Comparison of ENCODE assay signal across 9 mouse cellular contexts in the genomic region with DNA sequence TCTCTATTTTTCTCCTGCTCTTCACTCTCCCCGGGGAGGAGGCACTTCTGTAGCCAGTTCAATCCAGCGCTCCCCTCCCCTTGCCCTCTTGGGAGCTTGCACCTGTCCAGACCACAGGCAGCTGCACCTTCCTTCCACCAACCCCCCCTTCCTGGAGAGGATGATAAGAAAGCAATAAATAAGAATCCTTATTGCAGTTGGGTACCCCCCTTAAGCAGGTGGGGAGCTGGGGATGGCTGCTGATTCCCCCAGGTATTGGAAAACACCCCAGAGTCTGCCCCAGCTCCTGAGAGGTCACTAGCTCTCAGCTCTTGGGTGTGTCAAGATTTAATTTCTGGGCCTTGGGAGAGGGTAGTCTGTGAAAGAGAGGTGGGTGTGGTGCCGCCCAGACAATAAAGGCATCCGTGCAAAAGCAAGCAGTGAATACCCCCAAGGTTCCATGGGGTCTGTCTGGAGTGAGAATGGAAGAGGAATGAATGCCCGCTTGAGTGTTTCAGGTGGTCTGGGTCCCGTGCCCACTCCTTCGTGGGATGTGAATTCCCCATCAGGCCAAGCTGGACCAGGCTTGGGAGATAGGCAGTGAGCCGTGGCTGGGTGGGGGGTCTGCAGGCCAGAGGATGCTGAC. TPM values are rescaled to one million over a fixed set of nuclear protein-coding genes. Genes with fewer than 3 reads are reported as not detected.
DNase-seq lines count a peak whose midpoint lies in the region; ATAC-seq lines count a peak whose summit lies in the region.
"Had no signal": no experiment of that assay in that cellular context is flagged by ENCODE, and none has a peak within 500 bp of the region (broad histone marks: within the 10 kb centered on the region; RNA-seq: fewer than 3 reads in every experiment).

No protein-coding gene starts in this region.

- peak overlapping the region; percentile 79 for H3K9ac ChIP-seq in heart, embryonic 14.5 days (ENCODE audit: low read length)
- H3K9ac ChIP-seq in hindbrain, embryonic 14.5 days: peak overlapping the region; percentile 80
- H3K9ac ChIP-seq in midbrain, embryonic 16.5 days (ENCODE audit: low read depth, low read length): peak overlapping the region; percentile 81

- H3K27ac ChIP-seq in heart, embryonic 14.5 days (replicated peaks in 1 of 2; ENCODE audit: control insufficient read depth in 1 of 2, insufficient read depth in 1 of 2, low read depth in 2 of 2, low read length in 2 of 2): peak overlapping the region in 1 of 2 experiments; percentile 41; a peak in 2 of 4 replicates
- peak overlapping the region; percentile 100 for H3K27ac ChIP-seq in hindbrain, embryonic 14.5 days
- H3K27ac ChIP-seq in midbrain, embryonic 16.5 days (ENCODE audit: low read length): peak overlapping the region; percentile 98

- no peaks in the 10 kb centered on the region for H3K27me3 ChIP-seq in heart, embryonic 14.5 days (ENCODE audit: control insufficient read depth, insufficient read depth, low read length)
- H3K27me3 ChIP-seq in hindbrain, embryonic 14.5 days (ENCODE audit: control insufficient read depth, insufficient read depth, low read length): no peaks in the 10 kb centered on the region
- no peaks in the 10 kb centered on the region for H3K27me3 ChIP-seq in midbrain, embryonic 16.5 days (ENCODE audit: control insufficient read depth, insufficient read depth, low read depth, low read length)

- intact Hi-C loops in gastrocnemius, postnatal 36 days (cut with DNase I): no loop called here

- H3K4me1 ChIP-seq in heart, embryonic 14.5 days (ENCODE audit: control insufficient read depth in 2 of 2, insufficient read depth in 2 of 2, low read length in 2 of 2): peaks cover 16 to 29% of the 10 kb centered on the region in 2 experiments
- H3K4me1 ChIP-seq in hindbrain, embryonic 14.5 days (replicated peaks; ENCODE audit: control insufficient read depth, insufficient read depth, low read length): peaks cover 85% of the 10 kb centered on the region
- H3K4me1 ChIP-seq in midbrain, embryonic 16.5 days (ENCODE audit: control insufficient read depth, insufficient read depth, low read length): peaks cover 79% of the 10 kb centered on the region

- peaks cover 4% of the 10 kb centered on the region; the same call in 1 of the 2 replicates for H3K36me3 ChIP-seq in heart, embryonic 14.5 days (ENCODE audit: control insufficient read depth, insufficient read depth, low read length)
- peaks cover 48% of the 10 kb centered on the region for H3K36me3 ChIP-seq in hindbrain, embryonic 14.5 days (replicated peaks; ENCODE audit: control insufficient read depth, insufficient read depth)
- 0 out of 2 replicates have a peak, but pooled peaks cover 4% of the 10 kb centered on the region for H3K36me3 ChIP-seq in midbrain, embryonic 16.5 days (ENCODE audit: control insufficient read depth, insufficient read depth, low read length)

- WGBS in heart, embryonic 14.5 days: 42% methylated on average over 8 of the region's 8 CpGs
- WGBS in hindbrain, embryonic 14.5 days: 11% methylated on average over 8 of the region's 8 CpGs
- 2% methylated on average over 8 of the region's 8 CpGs for WGBS in midbrain, embryonic 16.5 days

- DNase-seq in heart, adult 9 months (ENCODE audit: low spot score in 2 of 2): no peak
- peak; percentile 17 for DNase-seq in Muller cell, postnatal 12 days (ENCODE audit: inconsistent ontology term)
- DNase-seq in hindbrain, embryonic 14.5 days (ENCODE audit: low spot score): peak; percentile 66
- no peak for DNase-seq in gastrocnemius, postnatal 36 days
- DNase-seq in right cerebral cortex, postnatal 10 days (ENCODE audit: low spot score in 2 of 2): no peak

- ATAC-seq in heart, embryonic 14.5 days (ENCODE audit: insufficient number of reproducible peaks, insufficient read depth, low FRiP score, low read depth): no peak
- no peak for ATAC-seq in hindbrain, embryonic 14.5 days (ENCODE audit: low FRiP score)
- ATAC-seq in midbrain, embryonic 16.5 days: no peak; the same call in 1 of the 2 replicates
- ATAC-seq in CD4-positive, CD25-positive, alpha-beta regulatory T cell, adult 4 months: no peak

- peak overlapping the region; percentile 35 to 48; a peak in 3 of 4 replicates for H3K4me3 ChIP-seq in heart, embryonic 14.5 days (ENCODE audit: control insufficient read depth in 1 of 2, insufficient read depth in 1 of 2, low read depth in 1 of 2, low read length in 2 of 2)
- peak overlapping the region; percentile 28 for H3K4me3 ChIP-seq in hindbrain, embryonic 14.5 days (replicated peaks; ENCODE audit: low read length)
- H3K4me3 ChIP-seq in midbrain, embryonic 16.5 days (ENCODE audit: low read depth, low read length): peak overlapping the region; percentile 28

- no peaks in the 10 kb centered on the region for H3K9me3 ChIP-seq in heart, embryonic 14.5 days (ENCODE audit: control insufficient read depth, low read length)
- no peaks in the 10 kb centered on the region for H3K9me3 ChIP-seq in hindbrain, embryonic 14.5 days (ENCODE audit: control insufficient read depth, low read length)
- H3K9me3 ChIP-seq in midbrain, embryonic 16.5 days (replicated peaks; ENCODE audit: control insufficient read depth, low read length, poor library complexity, severe bottlenecking): no peaks in the 10 kb centered on the region

- H3K4me2 ChIP-seq in heart, embryonic 14.5 days (ENCODE audit: low read length): peak overlapping the region; percentile 89
- H3K4me2 ChIP-seq in hindbrain, embryonic 14.5 days (replicated peaks): peak overlapping the region; percentile 83
- peak overlapping the region; percentile 67 for H3K4me2 ChIP-seq in midbrain, embryonic 16.5 days (ENCODE audit: low read length)

RNA-seq across cellular contexts. Expression of a gene that starts 6.5 kb away (rescaled TPM):
- polyA plus RNA-seq in heart, embryonic 14.5 days (2014; fragmentation: Nextera tagmentation; extraction: Ambion mirVana): 2.7 and 3.3 TPM in 2 replicates
- 59.6 and 60.2 TPM in 2 replicates for polyA plus RNA-seq in hindbrain, embryonic 14.5 days (2014; fragmentation: Nextera tagmentation; extraction: Ambion mirVana)
- polyA plus RNA-seq in midbrain, embryonic 16.5 days (2015; fragmentation: Nextera tagmentation; extraction: Ambion mirVana): 47.9 and 53.7 TPM in 2 replicates
- total RNA-seq in gastrocnemius, postnatal 36 days (2021): under 1 TPM; 0.36 to 0.49 TPM
- not detected for polyA plus RNA-seq in CD4-positive, CD25-positive, alpha-beta regulatory T cell, adult 4 months (2017; shearing (Covaris generic))

RNA-seq across cellular contexts. Expression of a gene that starts 30.2 kb away (rescaled TPM):
- polyA plus RNA-seq in heart, embryonic 14.5 days (2014; fragmentation: Nextera tagmentation; extraction: Ambion mirVana): not detected in 2 replicates
- polyA plus RNA-seq in hindbrain, embryonic 14.5 days (2014; fragmentation: Nextera tagmentation; extraction: Ambion mirVana): 0.67 TPM in 1 of 2 replicates, not detected in the other
- not detected in 2 replicates for polyA plus RNA-seq in midbrain, embryonic 16.5 days (2015; fragmentation: Nextera tagmentation; extraction: Ambion mirVana)
- not detected for total RNA-seq in gastrocnemius, postnatal 36 days (2021)
- not detected for polyA plus RNA-seq in CD4-positive, CD25-positive, alpha-beta regulatory T cell, adult 4 months (2017; shearing (Covaris generic))
- polyA plus RNA-seq: urinary bladder, adult 2 months had no signal

RNA-seq across cellular contexts. Expression of a gene that starts 48.7 kb away (rescaled TPM):
- 19.2 and 22.5 TPM in 2 replicates for polyA plus RNA-seq in heart, embryonic 14.5 days (2014; fragmentation: Nextera tagmentation; extraction: Ambion mirVana)
- polyA plus RNA-seq in hindbrain, embryonic 14.5 days (2014; fragmentation: Nextera tagmentation; extraction: Ambion mirVana): 19.1 and 20.3 TPM in 2 replicates
- polyA plus RNA-seq in midbrain, embryonic 16.5 days (2015; fragmentation: Nextera tagmentation; extraction: Ambion mirVana): 32.3 and 32.7 TPM in 2 replicates
- 10 to 100 TPM; 11.2 to 12.2 TPM for total RNA-seq in gastrocnemius, postnatal 36 days (2021)
- 10 to 100 TPM in 1 of 2 experiments, 1 to 10 TPM in 1; 9.9 to 18.6 TPM for polyA plus RNA-seq in CD4-positive, CD25-positive, alpha-beta regulatory T cell, adult 4 months (2017; shearing (Covaris generic))

Comparison
In these comparisons a context has a peak if more than half of its experiments do, and no peak if none do; other contexts are left out.
1. DNase-seq: peak in Muller cell, postnatal 12 days (single experiment) and hindbrain, embryonic 14.5 days (single experiment); none in heart, adult 9 months (0 of 2), gastrocnemius, postnatal 36 days (0 of 2) and right cerebral cortex, postnatal 10 days (0 of 2).
2. RNA of a gene that starts 6.5 kb away (polyA plus RNA-seq): 59.6 to 60.2 TPM in hindbrain, embryonic 14.5 days and 47.9 to 53.7 TPM in midbrain, embryonic 16.5 days; 2.7 to 3.3 TPM in heart, embryonic 14.5 days and not detected in CD4-positive, CD25-positive, alpha-beta regulatory T cell, adult 4 months; every median in the first group is over 10 times any median in the second.
3. Peak in every context shown above with its lines, with median percentiles within 50 percentile points of each other: H3K4me2 ChIP-seq, H3K4me3 ChIP-seq and H3K9ac ChIP-seq.